Mouse (Mus musculus) bone marrow macrophage, adult 2 months (primary cell): ENCODE data around the gene Gtf2ird2.

Experiments used
- CTCF ChIP-seq: IDR thresholded peaks from 2 replicates; pipeline ENCODE4 v1.5.1; 2012; ENCODE audit warnings: low read depth, mild to moderate bottlenecking, low read length, moderate library complexity
- POLR2A ChIP-seq: IDR thresholded peaks from 2 replicates; pipeline ENCODE4 v1.6.1; 2012; ENCODE audit warnings: mild to moderate bottlenecking, low read depth, low read length, borderline replicate concordance

GRCm38 (mm10) chr5:134155916-134156466, 27.8 kb upstream of the Gtf2ird2 start:
- TF ChIP-seq POLR2A (no peak), CTCF (no peak)
